Mouse (Mus musculus): ENCODE measurements around the gene Ccnq.

Gene Ccnq

DNA sequence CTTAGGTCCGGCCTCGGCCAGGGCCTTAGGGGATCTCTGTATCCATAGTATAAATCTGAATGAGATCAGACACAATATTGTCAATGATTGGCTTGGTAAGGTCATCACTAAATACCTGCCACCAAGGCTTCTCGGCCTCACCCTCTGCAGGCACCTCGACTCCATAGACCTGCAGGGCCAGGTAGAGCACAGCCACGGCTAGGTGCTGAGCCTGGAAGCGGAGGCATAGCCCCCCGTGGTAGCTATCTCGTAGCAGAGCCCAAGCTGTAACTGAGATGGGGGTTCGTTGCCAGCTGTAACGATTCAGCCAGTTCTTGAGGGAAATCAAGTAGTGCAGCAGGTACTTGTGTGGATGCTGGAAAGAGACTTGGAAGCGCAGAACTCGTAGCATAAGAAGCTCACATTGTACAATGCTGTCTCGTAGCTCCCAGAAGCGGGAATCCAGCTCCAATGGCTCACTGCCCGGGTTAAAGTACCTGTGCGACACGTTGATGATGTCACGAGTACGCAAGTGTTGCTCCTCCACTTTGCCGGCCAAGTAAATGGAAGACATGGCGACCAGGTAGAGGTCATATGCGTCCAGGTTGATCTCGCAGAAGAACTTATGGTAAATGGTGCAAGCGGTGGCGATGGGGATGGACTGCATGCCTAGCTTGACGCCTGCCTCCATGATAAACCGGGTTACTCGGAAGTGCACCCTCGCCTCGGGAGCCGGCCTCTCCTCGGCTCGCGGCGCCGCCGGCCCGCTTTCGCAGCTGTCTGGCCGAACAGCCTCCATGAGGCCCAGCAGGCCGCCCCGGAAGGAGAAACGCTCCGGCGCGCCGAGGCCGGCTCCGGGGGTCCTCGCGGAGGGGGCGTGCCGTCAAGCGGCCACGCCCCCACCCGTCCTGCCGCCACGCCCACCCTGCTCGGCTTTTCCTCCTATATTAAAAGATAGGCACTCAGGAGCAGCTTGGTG is at the start of gene Ccnq:
Gene Ccnq, minus strand, starts transcription at position 845 of the 958 bp plus-strand sequence.
- DNase-seq, result peak; percentile 98

- no peak for DNase-seq
Measured at GRCm38 (mm10) chr11:78801094-78801493, 49.6 kb upstream of the Ccnq start.

DNA sequence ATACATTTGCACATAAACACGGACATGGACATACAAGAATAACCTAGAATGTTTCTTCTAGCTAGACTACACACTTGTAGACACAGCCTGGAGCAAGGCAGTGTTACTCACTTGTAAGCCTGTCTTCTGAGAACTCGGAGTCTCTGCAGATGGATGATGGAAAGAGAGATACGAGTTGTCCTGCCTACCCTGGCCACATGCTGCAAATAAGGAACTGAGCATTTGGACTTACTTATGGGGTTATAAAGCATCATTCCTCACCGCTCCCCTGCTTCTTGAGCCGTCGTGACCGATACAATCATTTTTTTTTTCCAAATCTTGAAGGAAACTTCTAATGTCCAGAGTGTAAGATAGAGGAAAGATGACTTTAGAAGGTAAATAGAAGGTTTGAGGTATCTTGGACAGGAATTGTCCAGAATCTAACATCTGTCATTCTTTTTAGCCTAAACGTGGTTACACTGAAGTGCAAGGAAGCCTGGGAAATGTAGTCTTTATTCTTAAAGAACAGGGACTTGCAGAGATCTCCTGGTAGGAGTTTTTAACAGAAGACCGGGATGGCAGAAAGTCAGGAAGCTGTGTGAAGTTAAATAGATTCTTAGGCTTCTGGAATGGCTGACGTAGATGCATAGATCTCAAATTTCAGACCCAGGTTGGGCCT is 44.7 kb upstream of the Ccnq start:
- no peak for DNase-seq

DNA sequence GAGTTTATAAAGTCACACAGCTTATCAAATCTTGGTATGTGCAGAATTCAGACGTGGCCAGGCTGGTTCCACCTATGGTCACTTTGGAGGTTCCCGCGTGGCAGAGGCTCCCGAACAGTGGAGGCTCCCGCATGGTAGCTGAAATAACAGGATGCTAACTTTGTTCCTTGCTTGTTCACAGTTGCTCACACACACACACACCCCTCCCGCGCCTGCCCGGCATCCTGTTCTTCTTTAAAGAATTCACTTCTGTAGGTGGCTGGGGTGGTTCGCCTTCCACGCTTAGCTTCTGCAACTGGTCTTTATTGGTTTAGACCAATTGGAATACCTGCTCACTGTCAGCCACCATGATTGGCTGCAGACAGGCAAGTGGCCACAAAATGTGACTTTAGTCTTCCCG is 41.6 kb upstream of the Ccnq start:
- DNase-seq, result no peak

DNA sequence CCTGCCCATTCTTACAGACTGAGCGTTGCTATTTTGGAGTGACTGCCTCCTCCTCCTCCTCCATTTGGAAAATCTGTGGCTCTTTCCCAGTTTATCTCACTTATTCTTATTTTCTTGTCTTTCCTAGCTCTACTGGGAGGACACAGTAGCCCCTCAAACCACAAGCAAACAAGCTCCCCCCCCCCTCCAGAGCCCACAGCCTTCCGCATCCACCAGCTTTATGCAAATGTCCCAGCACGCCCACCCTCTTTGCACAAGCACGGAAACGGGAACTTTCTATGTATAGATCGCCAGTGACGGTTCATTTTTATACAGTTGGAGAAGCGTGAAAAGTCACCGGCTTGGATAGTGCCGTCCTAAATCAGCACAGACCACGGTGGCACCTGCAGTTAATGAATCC is 40.9 kb upstream of the Ccnq start:
- DNase-seq, result no peak

GRCm38 (mm10) chr11:78792055-78792454 is 40.5 kb upstream of the Ccnq start:
- DNase-seq, result no peak

DNA sequence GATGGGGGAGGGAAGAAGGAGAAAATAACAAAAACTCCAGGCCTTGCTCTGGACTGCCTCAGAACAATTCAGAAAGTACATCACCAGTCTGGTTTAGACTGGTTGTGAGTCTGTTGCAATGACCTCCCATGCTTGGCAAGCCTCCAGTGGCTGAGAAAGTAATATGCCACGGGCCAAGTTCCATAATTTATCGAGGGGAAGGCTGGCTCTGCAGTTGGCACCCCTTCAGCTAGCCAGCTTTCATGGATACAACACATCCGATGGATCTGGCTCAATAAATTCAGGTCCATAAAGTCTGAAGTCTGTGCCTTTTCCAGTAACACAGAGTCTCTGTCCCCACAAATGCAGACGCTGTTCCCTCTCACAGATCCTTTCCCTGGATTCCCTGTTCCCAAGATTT is 40.1 kb upstream of the Ccnq start:
- peak; percentile 90 for DNase-seq

GRCm38 (mm10) chr11:78789370-78790060 is 38.0 kb upstream of the Ccnq start:
- DNase-seq, result no peak

- no peak for DNase-seq
Measured at GRCm38 (mm10) chr11:78786013-78786431, 34.5 kb upstream of the Ccnq start.

GRCm38 (mm10) chr11:78782791-78783347 is 31.3 kb upstream of the Ccnq start:
- DNase-seq, result no peak

DNA sequence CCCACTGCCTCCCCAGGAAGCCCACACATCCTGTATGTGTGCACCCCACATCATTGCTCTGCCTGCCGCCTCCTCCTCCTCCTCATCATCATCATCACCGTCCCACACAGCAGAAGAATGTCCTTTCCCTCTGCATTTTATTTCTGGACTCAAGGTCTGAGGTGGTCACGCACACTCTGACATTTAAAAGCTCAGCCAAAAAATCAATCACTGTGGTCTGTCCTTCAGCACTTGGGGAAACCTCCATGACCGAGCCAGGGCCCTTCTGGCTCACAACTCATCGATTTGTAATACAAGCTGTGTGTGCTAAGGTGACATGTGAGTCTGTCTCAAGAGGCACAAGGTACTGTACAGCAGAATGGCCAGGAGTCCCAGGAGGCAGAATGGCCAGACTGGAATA is 30.8 kb upstream of the Ccnq start:
- no peak for DNase-seq

DNA sequence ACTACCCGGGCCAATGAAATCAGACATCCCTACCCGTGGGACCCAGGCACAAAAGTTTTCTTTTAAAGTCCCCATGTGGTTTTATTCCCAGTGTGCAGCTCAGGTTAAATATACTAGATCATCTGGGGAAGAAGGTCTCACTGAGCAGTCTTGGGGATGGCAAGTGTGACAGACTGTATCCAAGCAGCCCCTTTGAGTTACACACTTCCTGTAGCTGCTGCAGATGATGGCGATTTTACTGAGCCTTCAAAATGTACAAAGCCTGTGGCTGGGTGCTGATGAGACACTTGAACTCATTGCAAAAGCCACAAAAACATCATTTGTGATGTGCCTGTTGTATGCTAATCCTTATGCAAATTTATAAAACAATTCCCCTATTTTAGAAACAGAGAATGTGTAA is 29.0 kb upstream of the Ccnq start:
- DNase-seq, result no peak

DNA sequence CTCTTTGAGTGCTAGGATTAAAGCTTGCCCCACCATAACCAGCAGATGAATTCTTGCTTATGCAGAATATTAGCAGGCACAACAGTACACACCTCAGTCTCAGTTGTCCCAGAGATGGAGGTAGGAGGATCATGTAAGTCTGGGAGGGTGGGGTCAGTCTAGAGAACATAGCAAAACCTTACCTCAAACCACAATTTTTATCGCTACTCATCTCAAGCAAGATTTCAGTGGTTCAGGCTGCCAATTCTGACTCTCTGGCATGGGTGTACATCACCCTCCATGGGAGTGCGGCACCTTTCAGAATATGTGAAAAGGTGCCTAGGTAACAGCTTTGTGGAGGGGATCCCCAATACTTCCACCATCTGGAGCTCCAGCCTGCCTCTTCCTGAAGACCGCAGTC is 28.5 kb upstream of the Ccnq start:
- no peak for DNase-seq

- DNase-seq, result no peak
Measured at GRCm38 (mm10) chr11:78777851-78778680, 26.5 kb upstream of the Ccnq start.

- peak; percentile 92 for DNase-seq
Measured at GRCm38 (mm10) chr11:78771751-78772283, 20.3 kb upstream of the Ccnq start.

DNA sequence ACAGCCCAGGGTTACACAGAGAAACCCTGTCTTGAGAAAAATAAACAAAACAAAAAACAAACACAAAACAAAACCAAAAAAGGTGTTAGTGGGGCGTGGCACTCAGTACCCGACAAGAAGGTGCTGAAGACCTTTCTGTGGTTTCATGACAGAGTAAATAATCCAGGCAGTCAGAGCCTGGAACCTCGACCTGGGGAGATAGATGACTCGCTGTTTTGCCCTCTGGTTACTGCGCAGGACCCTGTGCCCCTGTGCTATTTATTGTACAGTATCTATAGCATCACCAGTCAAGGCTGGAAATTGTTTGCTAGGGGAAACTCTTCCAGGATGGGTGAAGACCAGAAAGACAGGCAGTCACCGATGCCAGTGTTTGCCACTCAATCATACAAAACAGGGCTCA is 18.9 kb upstream of the Ccnq start:
- no peak for DNase-seq

DNA sequence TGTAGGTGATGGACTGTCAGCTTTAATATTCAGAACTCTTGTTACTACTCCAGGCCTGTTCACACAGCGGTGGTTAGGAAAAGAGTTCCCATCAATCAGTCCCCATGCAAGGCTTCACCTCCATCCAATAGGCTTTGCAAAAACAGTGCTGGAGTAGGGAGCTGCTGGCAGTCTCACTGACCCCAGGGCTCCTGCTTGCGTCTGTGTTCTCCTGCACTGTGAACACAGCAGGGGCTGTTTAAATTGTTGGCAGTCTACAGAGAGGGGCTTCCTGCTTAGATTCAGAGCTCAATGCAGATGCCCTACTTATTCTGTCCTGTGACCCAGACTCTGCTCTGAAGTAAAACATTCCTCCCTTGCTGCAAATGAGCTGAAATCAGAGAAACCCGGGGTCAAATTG is 17.2 kb upstream of the Ccnq start:
- DNase-seq, result no peak

DNA sequence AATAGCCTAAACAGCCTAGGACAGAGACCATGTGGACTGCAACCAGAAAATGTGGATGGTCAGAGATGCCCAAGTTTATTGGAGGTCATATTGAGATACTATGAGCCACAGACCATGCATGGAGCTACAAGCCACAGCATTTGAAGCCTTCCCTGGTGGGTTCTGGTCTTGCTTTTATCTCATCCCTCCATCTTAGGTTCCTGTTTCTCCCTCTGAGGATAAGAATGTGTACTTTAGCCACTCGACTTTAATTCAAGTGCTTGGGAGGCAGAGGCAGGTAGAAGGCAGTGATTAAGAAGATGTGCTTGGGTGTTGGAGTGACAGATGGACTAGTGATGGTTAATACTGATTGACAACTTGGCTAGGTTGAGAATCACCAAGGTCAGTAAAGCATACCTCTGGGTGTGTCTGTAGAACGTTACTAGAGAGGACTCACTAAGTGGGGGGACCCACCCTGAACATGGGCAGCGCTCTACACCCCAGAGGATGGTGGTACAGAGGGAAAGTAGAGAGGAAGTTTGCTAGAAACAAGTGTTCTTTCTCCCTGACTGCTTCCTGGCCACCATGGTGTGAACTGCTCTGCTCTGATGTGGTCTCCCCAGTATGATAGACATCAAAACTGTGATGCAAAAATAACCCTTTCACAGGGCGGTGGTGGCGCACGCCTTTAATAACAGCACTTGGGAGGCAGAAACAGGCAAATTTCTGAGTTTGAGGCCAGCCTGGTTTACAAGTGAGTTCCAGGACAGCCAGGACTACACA is 14.7 kb upstream of the Ccnq start:
- no peak for DNase-seq

DNA sequence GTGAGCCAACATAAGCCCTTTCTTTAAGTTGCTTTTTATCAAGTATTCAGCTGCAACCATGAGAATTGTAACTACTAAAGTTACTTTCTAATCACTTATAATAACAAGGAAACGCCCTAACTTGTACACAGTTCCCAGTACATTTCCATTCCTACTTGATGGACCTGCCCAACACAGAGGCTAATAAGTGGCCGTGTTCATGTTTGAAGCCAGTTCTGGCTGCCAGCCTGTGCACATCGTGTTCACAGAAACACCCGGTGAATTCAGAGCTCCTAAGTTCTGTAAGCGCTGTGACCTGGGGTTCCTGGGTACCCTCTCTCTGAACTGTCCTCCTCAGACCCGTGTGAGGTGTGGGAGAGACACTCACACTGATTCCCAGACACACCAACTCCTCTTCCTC is 13.3 kb upstream of the Ccnq start:
- DNase-seq, result no peak

DNA sequence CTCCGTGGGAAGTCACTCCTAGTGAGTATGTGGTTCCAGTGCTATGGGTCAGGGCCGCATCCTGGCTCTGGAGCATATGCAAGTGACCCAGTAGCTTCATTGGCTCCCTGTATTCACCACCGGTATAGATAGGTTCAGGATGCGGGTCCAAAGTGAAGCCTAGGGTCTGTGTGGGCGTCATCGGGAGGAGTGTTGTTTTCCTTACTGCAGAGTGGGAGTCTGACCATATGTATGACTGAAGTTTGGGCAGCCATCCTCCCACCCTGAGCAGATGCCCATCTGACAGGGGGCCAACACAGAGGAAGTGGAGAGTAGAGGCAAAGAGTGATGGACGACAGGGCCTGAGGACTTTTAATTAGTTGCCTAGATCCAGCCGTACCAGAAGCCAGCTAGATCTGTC is 12.8 kb upstream of the Ccnq start:
- DNase-seq, result no peak

- DNase-seq, result no peak
Measured at GRCm38 (mm10) chr11:78762201-78762600, 10.7 kb upstream of the Ccnq start.

Measured in heart, adult 11 months (tissue).